Mouse (Mus musculus) liver, adult 2 months (tissue): ENCODE data around the gene Tssk3.

Experiments
- CTCF ChIP-seq: fragments of 200-500 bp; IDR thresholded peaks from 2 replicates; pipeline ENCODE4 v1.5.1; 2011; ENCODE audit warnings: low read depth, low read length, control low read depth
- POLR2A ChIP-seq: fragments of 200-500 bp; IDR thresholded peaks from 2 replicates; pipeline ENCODE4 v1.6.1; 2011; ENCODE audit warnings: low read length, control low read depth; ENCODE audit not compliant: insufficient read depth; ENCODE audit errors: extremely low read depth

DNA sequence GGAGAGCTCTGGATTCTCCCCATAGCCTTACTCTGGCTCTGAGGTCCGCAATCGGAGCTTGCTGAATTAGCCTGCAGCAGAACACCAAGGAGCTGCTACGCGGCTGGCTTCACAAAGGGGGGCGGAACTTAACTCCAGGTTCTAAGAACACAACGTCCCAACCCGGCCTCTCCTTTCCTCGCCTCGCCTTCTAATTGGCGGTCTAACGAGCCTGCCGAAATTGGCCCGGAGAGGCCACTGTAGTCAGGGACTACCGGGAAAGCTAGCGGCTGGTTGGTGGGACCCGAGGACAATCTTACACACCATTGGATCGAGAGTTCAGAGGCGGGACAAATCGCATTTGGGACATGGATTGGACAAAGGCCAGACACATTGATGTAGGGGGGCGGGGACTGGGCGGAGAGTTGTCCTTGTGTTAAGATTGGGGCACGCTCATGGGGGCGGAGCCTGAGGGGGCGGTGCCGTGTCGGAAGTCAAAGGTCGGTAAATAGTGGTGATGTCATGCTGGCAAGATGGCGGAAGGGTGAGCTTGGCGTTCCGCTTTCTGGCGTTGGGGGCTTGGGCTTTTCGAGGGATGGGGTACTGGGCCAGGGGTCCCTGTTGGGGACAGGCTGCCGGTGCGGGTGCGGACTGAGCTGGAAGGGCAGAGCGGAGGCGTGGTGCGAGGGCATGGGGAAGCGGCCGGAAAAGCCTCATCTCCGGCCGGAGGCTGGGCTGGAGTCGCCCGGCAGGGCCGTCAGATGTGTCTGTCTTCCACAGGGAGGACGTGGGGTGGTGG, 29.4 kb downstream of the Tssk3 start, which contains the start of gene Bsdc1:
- TF ChIP-seq POLR2A (peak; percentile 90), CTCF (no peak)
